Mouse (Mus musculus): ENCODE data around the gene Vps39. TPM values are rescaled to one million over a fixed set of nuclear protein-coding genes. Genes with fewer than 3 reads are reported as not detected.

Vps39 gene
- polyA plus RNA-seq, 1 experiment: 72.9 TPM

- Histone ChIP-seq H3K4me3 (ENCODE audit: insufficient read depth, low read length) (no peak overlapping the region), H3K4me1 (ENCODE audit: control insufficient read depth, insufficient read depth, low read length) (peaks cover 15% of the 10 kb centered on the region), H3K27ac (ENCODE audit: insufficient read depth, low read depth, low read length) (no peak overlapping the region)
- TF ChIP-seq CTCF (IDR thresholded peaks at IDR 0.05; ENCODE audit: low read depth, low read length) (no peak), POLR2A (IDR thresholded peaks at IDR 0.05; ENCODE audit: borderline replicate concordance, low read depth, low read length) (no peak)
Measured at GRCm38 (mm10) chr2:120312276-120312825, 40.6 kb downstream of the Vps39 start.

- Histone ChIP-seq H3K27ac (ENCODE audit: insufficient read depth, low read depth, low read length) (no peak overlapping the region), H3K4me1 (ENCODE audit: control insufficient read depth, insufficient read depth, low read length) (peaks cover 6% of the 10 kb centered on the region), H3K4me3 (ENCODE audit: insufficient read depth, low read length) (no peak overlapping the region)
- TF ChIP-seq CTCF (IDR thresholded peaks at IDR 0.05; ENCODE audit: low read depth, low read length): no peak
- no peak for TF ChIP-seq POLR2A (IDR thresholded peaks at IDR 0.05; ENCODE audit: borderline replicate concordance, low read depth, low read length)
Measured at GRCm38 (mm10) chr2:120304113-120304512, 48.8 kb downstream of the Vps39 start.

- Histone ChIP-seq H3K4me1 (ENCODE audit: control insufficient read depth, insufficient read depth, low read length) (peaks cover 3% of the 10 kb centered on the region), H3K27ac (ENCODE audit: insufficient read depth, low read depth, low read length) (no peak overlapping the region), H3K4me3 (ENCODE audit: insufficient read depth, low read length) (no peak overlapping the region)
- TF ChIP-seq CTCF (IDR thresholded peaks at IDR 0.05; ENCODE audit: low read depth, low read length) (no peak), POLR2A (IDR thresholded peaks at IDR 0.05; ENCODE audit: borderline replicate concordance, low read depth, low read length) (no peak)
Measured at GRCm38 (mm10) chr2:120301076-120301475, 51.9 kb downstream of the Vps39 start.

- Histone ChIP-seq H3K4me1 (ENCODE audit: control insufficient read depth, insufficient read depth, low read length) (peaks cover 8% of the 10 kb centered on the region), H3K27ac (ENCODE audit: insufficient read depth, low read depth, low read length) (no peak overlapping the region), H3K4me3 (ENCODE audit: insufficient read depth, low read length) (no peak overlapping the region)
- TF ChIP-seq CTCF (IDR thresholded peaks at IDR 0.05; ENCODE audit: low read depth, low read length) (no peak), POLR2A (IDR thresholded peaks at IDR 0.05; ENCODE audit: borderline replicate concordance, low read depth, low read length) (no peak)
Measured at GRCm38 (mm10) chr2:120299866-120300265, 53.1 kb downstream of the Vps39 start.

- H3K4me3 ChIP-seq (ENCODE audit: insufficient read depth, low read length): no peak overlapping the region
- TF ChIP-seq POLR2A (IDR thresholded peaks at IDR 0.05; ENCODE audit: borderline replicate concordance, low read depth, low read length) (no peak), CTCF (IDR thresholded peaks at IDR 0.05; ENCODE audit: low read depth, low read length) (no peak)
- H3K27ac ChIP-seq (ENCODE audit: insufficient read depth, low read depth, low read length): no peak overlapping the region
- peaks cover 14% of the 10 kb centered on the region for H3K4me1 ChIP-seq (ENCODE audit: control insufficient read depth, insufficient read depth, low read length)
Measured at GRCm38 (mm10) chr2:120296160-120296559, 56.8 kb downstream of the Vps39 start.

GRCm38 (mm10) chr2:120291471-120292078 is 61.4 kb downstream of the Vps39 start:
- no peak for TF ChIP-seq CTCF (IDR thresholded peaks at IDR 0.05; ENCODE audit: low read depth, low read length)
- TF ChIP-seq POLR2A (IDR thresholded peaks at IDR 0.05; ENCODE audit: borderline replicate concordance, low read depth, low read length): no peak
- no peak overlapping the region for H3K27ac ChIP-seq (ENCODE audit: insufficient read depth, low read depth, low read length)
- peaks cover 14% of the 10 kb centered on the region for H3K4me1 ChIP-seq (ENCODE audit: control insufficient read depth, insufficient read depth, low read length)
- H3K4me3 ChIP-seq (ENCODE audit: insufficient read depth, low read length): no peak overlapping the region

GRCm38 (mm10) chr2:120288995-120289394 is 63.9 kb downstream of the Vps39 start, which contains the start of gene Pla2g4d:
Gene Pla2g4d (minus strand): TSS chr2:120289197.
- Histone ChIP-seq H3K4me1 (ENCODE audit: control insufficient read depth, insufficient read depth, low read length) (peaks cover 6% of the 10 kb centered on the region), H3K4me3 (ENCODE audit: insufficient read depth, low read length) (no peak within 1 kb of the TSS), H3K27ac (ENCODE audit: insufficient read depth, low read depth, low read length) (no peak within 1 kb of the TSS)
- TF ChIP-seq POLR2A (IDR thresholded peaks at IDR 0.05; ENCODE audit: borderline replicate concordance, low read depth, low read length) (no peak), CTCF (IDR thresholded peaks at IDR 0.05; ENCODE audit: low read depth, low read length) (no peak)

GRCm38 (mm10) chr2:120288401-120288800 is 64.5 kb downstream of the Vps39 start:
- Histone ChIP-seq H3K4me1 (ENCODE audit: control insufficient read depth, insufficient read depth, low read length) (peaks cover 6% of the 10 kb centered on the region), H3K4me3 (ENCODE audit: insufficient read depth, low read length) (no peak overlapping the region), H3K27ac (ENCODE audit: insufficient read depth, low read depth, low read length) (no peak overlapping the region)
- TF ChIP-seq CTCF (IDR thresholded peaks at IDR 0.05; ENCODE audit: low read depth, low read length) (no peak), POLR2A (IDR thresholded peaks at IDR 0.05; ENCODE audit: borderline replicate concordance, low read depth, low read length) (no peak)

- no peak overlapping the region for H3K27ac ChIP-seq (ENCODE audit: insufficient read depth, low read depth, low read length)
- no peak overlapping the region for H3K4me3 ChIP-seq (ENCODE audit: insufficient read depth, low read length)
Measured at GRCm38 (mm10) chr2:120285639-120286038, 67.3 kb downstream of the Vps39 start.

GRCm38 (mm10) chr2:120284705-120285104 is 68.2 kb downstream of the Vps39 start:
- Histone ChIP-seq H3K27ac (ENCODE audit: insufficient read depth, low read depth, low read length) (no peak overlapping the region), H3K4me3 (ENCODE audit: insufficient read depth, low read length) (no peak overlapping the region), H3K4me1 (ENCODE audit: control insufficient read depth, insufficient read depth, low read length) (no peaks in the 10 kb centered on the region)
- no peak for TF ChIP-seq POLR2A (IDR thresholded peaks at IDR 0.05; ENCODE audit: borderline replicate concordance, low read depth, low read length)
- no peak for TF ChIP-seq CTCF (IDR thresholded peaks at IDR 0.05; ENCODE audit: low read depth, low read length)

More at GRCm38 (mm10) chr2:120285639-120286038, 67.3 kb downstream of the Vps39 start:
- H3K4me1 ChIP-seq (ENCODE audit: control insufficient read depth, insufficient read depth, low read length): no peaks in the 10 kb centered on the region
- no peak for TF ChIP-seq POLR2A (IDR thresholded peaks at IDR 0.05; ENCODE audit: borderline replicate concordance, low read depth, low read length)
- no peak for TF ChIP-seq CTCF (IDR thresholded peaks at IDR 0.05; ENCODE audit: low read depth, low read length)
